38 mouse cellular contexts compared by ENCODE assay signal in the genomic region with DNA sequence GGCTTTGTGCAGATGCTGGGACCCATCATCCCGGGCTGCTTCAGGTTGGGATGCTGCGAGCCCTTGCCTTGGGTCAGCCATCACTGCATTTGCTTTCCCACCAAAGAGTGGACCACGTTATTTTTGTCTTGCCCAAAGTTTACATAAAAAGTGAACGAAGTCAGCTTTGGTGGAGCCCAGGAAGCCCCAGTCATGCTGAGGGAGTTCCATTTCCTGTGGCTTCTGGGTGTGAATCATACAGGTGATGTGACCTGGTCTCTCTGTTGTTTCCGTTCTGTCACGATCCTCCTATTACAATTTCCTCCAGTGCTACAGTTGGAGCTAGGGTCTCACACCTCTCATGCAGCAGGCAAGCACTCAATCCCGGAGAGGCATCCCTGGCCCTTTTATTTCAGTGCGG. TPM values are rescaled to one million over a fixed set of nuclear protein-coding genes. Genes with fewer than 3 reads are reported as not detected.
A peak's percentile ranks its signal among the peaks of the same experiment; 100 is the strongest.
DNase-seq lines count a peak whose midpoint lies in the region; ATAC-seq and TF ChIP-seq lines count a peak whose summit lies in the region.
"Had no signal": no experiment of that assay in that cellular context is flagged by ENCODE, and none has a peak within 500 bp of the region (broad histone marks: within the 10 kb centered on the region; RNA-seq: fewer than 3 reads in every experiment).

No protein-coding gene starts in this region.

- DNase-seq in heart, embryonic 10.5 days (ENCODE audit: low spot score) = no peak
- no peak for DNase-seq in heart, postnatal 36 days
- peak; percentile 51 for DNase-seq in midbrain, embryonic 11.5 days (ENCODE audit: low spot score, missing footprints)
- DNase-seq in midbrain, embryonic 14.5 days = no peak
- no peak for DNase-seq in kidney, adult 11 months
- DNase-seq in forebrain, embryonic 10.5 days (ENCODE audit: extremely low spot score, low spot score) = no peak
- DNase-seq: adrenal gland, postnatal 10 days; cerebellum, adult 11 months; cerebellum, adult 9-10 months; cerebellum, postnatal 36 days; gastrocnemius, postnatal 14 days; heart, adult 18-20 months; kidney, adult 9 months; kidney, postnatal 14 days; liver; lung, postnatal 36 days; right cerebral cortex, adult 18-20 months; spleen, adult 18-20 months; thymus, adult 18-20 months had no signal

- H3K9me3 ChIP-seq in heart, embryonic 10.5 days = no peaks in the 10 kb centered on the region
- H3K9me3 ChIP-seq in midbrain, embryonic 11.5 days (ENCODE audit: control insufficient read depth, low read length) = no peaks in the 10 kb centered on the region
- H3K9me3 ChIP-seq in midbrain, embryonic 14.5 days (ENCODE audit: control insufficient read depth, low read length) = no peaks in the 10 kb centered on the region
- no peaks in the 10 kb centered on the region for H3K9me3 ChIP-seq in E14TG2a.4 (ENCODE audit: low read length)
- no peaks in the 10 kb centered on the region for H3K9me3 ChIP-seq in forebrain, embryonic 10.5 days
- H3K9me3 ChIP-seq: heart, embryonic 15.5 days; hindbrain, embryonic 15.5 days; liver, embryonic 15.5 days; midbrain, embryonic 12.5 days; neural tube, embryonic 12.5 days had no signal

- peaks cover 79% of the 10 kb centered on the region for H3K4me1 ChIP-seq in heart, embryonic 10.5 days
- H3K4me1 ChIP-seq in midbrain, embryonic 11.5 days (ENCODE audit: control insufficient read depth, insufficient read depth, low read length) = peaks cover 21% of the 10 kb centered on the region
- peaks cover 26% of the 10 kb centered on the region for H3K4me1 ChIP-seq in midbrain, embryonic 14.5 days (ENCODE audit: control insufficient read depth, insufficient read depth, low read length)
- H3K4me1 ChIP-seq in E14TG2a.4 (replicated peaks; ENCODE audit: low read depth, low read length) = peaks cover 65% of the 10 kb centered on the region
- peaks cover 29% of the 10 kb centered on the region for H3K4me1 ChIP-seq in forebrain, embryonic 10.5 days

- 73% methylated on average over 8 of the region's 8 CpGs for WGBS in heart, embryonic 10.5 days
- WGBS in midbrain, embryonic 11.5 days = 91% methylated on average over 8 of the region's 8 CpGs
- WGBS in midbrain, embryonic 14.5 days = 92% methylated on average over 8 of the region's 8 CpGs
- 93% methylated on average over 8 of the region's 8 CpGs for WGBS in forebrain, embryonic 10.5 days

- peaks cover 17% of the 10 kb centered on the region for H3K36me3 ChIP-seq in heart, embryonic 10.5 days
- no peaks in the 10 kb centered on the region for H3K36me3 ChIP-seq in midbrain, embryonic 11.5 days (ENCODE audit: control insufficient read depth, insufficient read depth, low read length)
- H3K36me3 ChIP-seq in midbrain, embryonic 14.5 days (ENCODE audit: control insufficient read depth, insufficient read depth, low read length) = peaks cover 11% of the 10 kb centered on the region
- peaks cover 44% of the 10 kb centered on the region for H3K36me3 ChIP-seq in E14TG2a.4 (ENCODE audit: insufficient read depth, low read length)
- peaks cover 40% of the 10 kb centered on the region for H3K36me3 ChIP-seq in forebrain, embryonic 10.5 days (replicated peaks)
- H3K36me3 ChIP-seq: hindbrain, embryonic 15.5 days had no signal

- no peak overlapping the region for H3K9ac ChIP-seq in midbrain, embryonic 11.5 days (ENCODE audit: low read length)
- no peak overlapping the region for H3K9ac ChIP-seq in midbrain, embryonic 14.5 days (replicated peaks; ENCODE audit: low read length)
- H3K9ac ChIP-seq: heart, embryonic 15.5 days; hindbrain, embryonic 15.5 days; liver, embryonic 15.5 days; midbrain, embryonic 12.5 days; neural tube, embryonic 12.5 days had no signal

- no peak overlapping the region for H3K4me3 ChIP-seq in heart, embryonic 10.5 days
- H3K4me3 ChIP-seq in midbrain, embryonic 11.5 days (ENCODE audit: low read depth, low read length) = no peak overlapping the region
- no peak overlapping the region for H3K4me3 ChIP-seq in midbrain, embryonic 14.5 days (replicated peaks; ENCODE audit: low read depth, low read length)
- H3K4me3 ChIP-seq in E14TG2a.4 (replicated peaks; ENCODE audit: low read length) = 0 out of 2 replicates have a peak overlapping the region, but pooled peaks have one; percentile 2
- no peak overlapping the region for H3K4me3 ChIP-seq in forebrain, embryonic 10.5 days
- H3K4me3 ChIP-seq: heart, embryonic 15.5 days; hindbrain, embryonic 15.5 days; liver, embryonic 15.5 days; midbrain, embryonic 12.5 days; neural tube, embryonic 12.5 days had no signal

- ATAC-seq in midbrain, embryonic 11.5 days (ENCODE audit: low FRiP score) = no peak
- no peak for ATAC-seq in midbrain, embryonic 14.5 days (ENCODE audit: low FRiP score, low TSS enrichment)
- peak; percentile 38 for ATAC-seq in inflammation-experienced regulatory T-cells, adult 6 months
- ATAC-seq: intestine, embryonic 16.5 days had no signal

- intact Hi-C loops in heart, postnatal 36 days (cut with DNase I) = no loop called here

- no peaks in the 10 kb centered on the region for H3K27me3 ChIP-seq in heart, embryonic 10.5 days (ENCODE audit: insufficient read depth, poor library complexity, severe bottlenecking)
- no peaks in the 10 kb centered on the region for H3K27me3 ChIP-seq in midbrain, embryonic 11.5 days (ENCODE audit: control insufficient read depth, insufficient read depth, low read length)
- no peaks in the 10 kb centered on the region for H3K27me3 ChIP-seq in midbrain, embryonic 14.5 days (ENCODE audit: control insufficient read depth, insufficient read depth, low read length)
- no peaks in the 10 kb centered on the region for H3K27me3 ChIP-seq in E14TG2a.4 (ENCODE audit: insufficient read depth, low read length)
- no peaks in the 10 kb centered on the region for H3K27me3 ChIP-seq in forebrain, embryonic 10.5 days (ENCODE audit: poor library complexity, severe bottlenecking)
- H3K27me3 ChIP-seq: heart, embryonic 15.5 days; hindbrain, embryonic 15.5 days; liver, embryonic 15.5 days; midbrain, embryonic 12.5 days; neural tube, embryonic 12.5 days had no signal

- TF ChIP-seq CTCF in E14TG2a.4 (conservative IDR thresholded peaks at IDR 0.05; ENCODE audit: low read length) = no peak

- H3K4me2 ChIP-seq in midbrain, embryonic 11.5 days = no peak overlapping the region
- no peak overlapping the region for H3K4me2 ChIP-seq in midbrain, embryonic 14.5 days (ENCODE audit: low read length)
- H3K4me2 ChIP-seq: heart, embryonic 15.5 days; hindbrain, embryonic 15.5 days; liver, embryonic 15.5 days; midbrain, embryonic 12.5 days; neural tube, embryonic 12.5 days had no signal

- H3K27ac ChIP-seq in heart, embryonic 10.5 days = peak overlapping the region; percentile 91; the same call in 1 of the 2 replicates
- H3K27ac ChIP-seq in midbrain, embryonic 11.5 days (ENCODE audit: low read depth, low read length) = no peak overlapping the region
- H3K27ac ChIP-seq in midbrain, embryonic 14.5 days (replicated peaks; ENCODE audit: low read depth, low read length) = no peak overlapping the region
- H3K27ac ChIP-seq in forebrain, embryonic 10.5 days = no peak overlapping the region
- H3K27ac ChIP-seq: hindbrain, embryonic 15.5 days; liver, embryonic 15.5 days; neural tube, embryonic 12.5 days had no signal

RNA-seq across cellular contexts. Expression of gene Wbp1l, which starts 18.5 kb away (rescaled TPM):
- 53.9 and 61.8 TPM in 2 replicates for polyA plus RNA-seq in heart, embryonic 10.5 days (2016; fragmentation: Nextera tagmentation; extraction: Ambion mirVana)
- 10 to 100 TPM; 51.2 to 59.1 TPM for total RNA-seq in heart, postnatal 36 days (2021)
- 29.0 and 30.3 TPM in 2 replicates for polyA plus RNA-seq in midbrain, embryonic 11.5 days (2014; fragmentation: Nextera tagmentation; extraction: Ambion mirVana)
- polyA plus RNA-seq in midbrain, embryonic 14.5 days (2014; fragmentation: Nextera tagmentation; extraction: Ambion mirVana) = 27.5 and 33.8 TPM in 2 replicates
- polyA plus RNA-seq in inflammation-experienced regulatory T-cells, adult 6 months (2017; shearing (Covaris generic)) = 10 to 100 TPM; 16.4 to 19.4 (median 16.5) TPM
- 38.4 and 43.4 TPM in 2 replicates for polyA plus RNA-seq in forebrain, embryonic 10.5 days (2016; fragmentation: Nextera tagmentation; extraction: Ambion mirVana)

RNA-seq across cellular contexts. Expression of gene Sfxn2, which starts 44.2 kb away (rescaled TPM):
- 14.2 and 14.5 TPM in 2 replicates for polyA plus RNA-seq in heart, embryonic 10.5 days (2016; fragmentation: Nextera tagmentation; extraction: Ambion mirVana)
- total RNA-seq in heart, postnatal 36 days (2021) = 1 to 10 TPM; 3.1 to 3.5 TPM
- polyA plus RNA-seq in midbrain, embryonic 11.5 days (2014; fragmentation: Nextera tagmentation; extraction: Ambion mirVana) = 12.1 and 12.7 TPM in 2 replicates
- 7.3 and 10.2 TPM in 2 replicates for polyA plus RNA-seq in midbrain, embryonic 14.5 days (2014; fragmentation: Nextera tagmentation; extraction: Ambion mirVana)
- 1 to 10 TPM; 3.8 to 9.2 (median 8.7) TPM for polyA plus RNA-seq in inflammation-experienced regulatory T-cells, adult 6 months (2017; shearing (Covaris generic))
- polyA plus RNA-seq in forebrain, embryonic 10.5 days (2016; fragmentation: Nextera tagmentation; extraction: Ambion mirVana) = 16.6 and 17.9 TPM in 2 replicates

RNA-seq across cellular contexts. Expression of gene Arl3, which starts 44.4 kb away (rescaled TPM):
- 112 and 134 TPM in 2 replicates for polyA plus RNA-seq in heart, embryonic 10.5 days (2016; fragmentation: Nextera tagmentation; extraction: Ambion mirVana)
- total RNA-seq in heart, postnatal 36 days (2021) = 10 to 100 TPM; 38.5 to 40.4 TPM
- 155 and 160 TPM in 2 replicates for polyA plus RNA-seq in midbrain, embryonic 11.5 days (2014; fragmentation: Nextera tagmentation; extraction: Ambion mirVana)
- polyA plus RNA-seq in midbrain, embryonic 14.5 days (2014; fragmentation: Nextera tagmentation; extraction: Ambion mirVana) = 134 and 200 TPM in 2 replicates
- 10 to 100 TPM; 25.9 to 27.1 (median 26.8) TPM for polyA plus RNA-seq in inflammation-experienced regulatory T-cells, adult 6 months (2017; shearing (Covaris generic))
- polyA plus RNA-seq in forebrain, embryonic 10.5 days (2016; fragmentation: Nextera tagmentation; extraction: Ambion mirVana) = 196 and 201 TPM in 2 replicates

RNA-seq across cellular contexts. Expression of gene Cyp17a1, which starts 55.6 kb away (rescaled TPM):
- 0.40 and 1.2 TPM in 2 replicates for polyA plus RNA-seq in heart, embryonic 10.5 days (2016; fragmentation: Nextera tagmentation; extraction: Ambion mirVana)
- total RNA-seq in heart, postnatal 36 days (2021) = not detected
- polyA plus RNA-seq in midbrain, embryonic 11.5 days (2014; fragmentation: Nextera tagmentation; extraction: Ambion mirVana) = not detected in 2 replicates
- polyA plus RNA-seq in midbrain, embryonic 14.5 days (2014; fragmentation: Nextera tagmentation; extraction: Ambion mirVana) = not detected in 2 replicates
- under 1 TPM in 1 of 3 experiments, not detected in 2; 0.52 TPM for polyA plus RNA-seq in inflammation-experienced regulatory T-cells, adult 6 months (2017; shearing (Covaris generic))
- polyA plus RNA-seq in forebrain, embryonic 10.5 days (2016; fragmentation: Nextera tagmentation; extraction: Ambion mirVana) = not detected in 2 replicates
- total RNA-seq: ES-E14; gastrocnemius, postnatal 14 days; heart, adult 18-20 months; hematopoietic stem cell, adult 5-6 weeks; layer of hippocampus, adult 18-20 months; layer of hippocampus, postnatal 10 days; left cerebral cortex, adult 18-20 months; left cerebral cortex, postnatal 14 days; megakaryocyte, adult 5-6 weeks had no signal
- polyA plus RNA-seq: C2C12; embryonic facial prominence, embryonic 11.5 days; forebrain, embryonic 14.5 days; hindbrain, embryonic 15.5 days; limb, embryonic 11.5 days; midbrain, embryonic 12.5 days; neural tube, embryonic 12.5 days had no signal
